Mouse (Mus musculus) T-helper 1 cell (primary cell): ENCODE data around the gene Syde2.
"Not testable (repeated sequence)": the region's sequence is repeated elsewhere in the genome, so short reads cannot be mapped to it uniquely, and the experiment has no call there.

Experiments used
- in situ Hi-C: fragments of 300-600 bp; cut with MboI, MseI; formaldehyde crosslinking; loops from one replicate; pipeline ENCODE4 v1.15.1; 2025; ENCODE audit warnings: high pct_unique_total_duplicates

Gene Syde2

DNA sequence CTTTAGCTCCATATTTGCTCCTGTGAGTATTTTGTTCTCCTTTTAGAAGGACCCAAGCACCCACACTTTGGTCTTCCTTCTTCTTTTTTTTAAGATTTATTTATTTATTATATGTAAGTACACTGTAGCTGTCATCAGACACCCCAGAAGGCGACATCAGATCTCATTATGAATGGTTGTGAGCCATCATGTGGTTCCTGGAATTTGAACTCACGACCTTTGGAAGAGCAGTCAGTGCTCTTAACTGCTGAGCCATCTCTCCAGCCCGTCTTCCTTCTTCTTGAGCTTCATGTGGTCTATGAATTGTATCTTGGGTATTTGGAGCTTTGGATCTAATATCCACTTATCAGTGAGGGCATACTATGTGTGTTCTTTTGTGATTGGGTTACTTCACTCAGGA lies 22.1 kb upstream of the Syde2 start:
- in situ Hi-C loops: loop anchor here (10.0 kb wide), 1 partner anchor 489 kb away; no protein-coding TSS in a partner anchor

DNA sequence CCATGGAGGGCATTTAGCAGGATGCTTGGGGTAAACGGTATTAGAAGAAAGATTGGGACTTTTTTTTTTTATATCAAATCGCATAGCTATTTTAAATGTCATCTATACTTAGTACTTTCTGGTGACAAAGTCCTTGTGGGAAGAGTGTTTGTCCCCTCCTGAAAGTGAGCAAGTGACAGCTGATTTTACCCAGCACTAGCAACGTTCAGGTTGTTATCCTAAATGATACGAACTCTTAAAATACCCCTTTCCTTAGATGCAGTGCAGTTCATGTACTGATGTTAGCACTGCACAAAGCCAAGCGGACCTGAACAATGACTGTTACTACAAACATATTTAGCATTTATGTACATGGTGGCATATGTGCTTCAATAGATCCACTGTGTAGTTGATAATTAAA lies 20.9 kb upstream of the Syde2 start:
- in situ Hi-C loops: loop anchor here (10.0 kb wide), 1 partner anchor 488 kb away; no protein-coding TSS in a partner anchor

DNA sequence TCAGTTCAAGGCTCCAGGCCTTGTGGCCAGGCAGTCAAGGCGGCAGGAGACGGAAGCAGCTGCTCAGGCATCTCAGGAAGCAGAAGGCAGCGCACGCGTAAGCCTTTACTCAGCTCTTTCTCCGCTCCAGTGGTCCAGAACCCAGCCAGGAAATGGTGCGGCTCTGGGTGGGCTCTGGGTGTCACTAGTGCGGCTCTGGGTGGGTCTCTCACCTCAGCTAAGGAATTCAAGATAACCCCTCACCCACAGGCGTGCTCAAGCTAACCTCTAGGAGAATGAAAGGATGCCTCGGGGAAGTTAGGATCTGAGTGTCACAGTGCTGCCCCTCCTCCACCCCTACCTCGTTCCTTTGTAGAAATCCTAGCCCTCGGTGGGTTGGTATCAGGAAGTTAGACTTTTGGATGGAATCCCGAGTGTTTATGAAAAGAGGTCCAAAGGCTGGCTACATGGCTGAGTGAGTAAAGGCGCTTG lies 18.6 kb upstream of the Syde2 start:
- in situ Hi-C loops: loop anchor here (10.0 kb wide), 1 partner anchor 486 kb away; no protein-coding TSS in a partner anchor

DNA sequence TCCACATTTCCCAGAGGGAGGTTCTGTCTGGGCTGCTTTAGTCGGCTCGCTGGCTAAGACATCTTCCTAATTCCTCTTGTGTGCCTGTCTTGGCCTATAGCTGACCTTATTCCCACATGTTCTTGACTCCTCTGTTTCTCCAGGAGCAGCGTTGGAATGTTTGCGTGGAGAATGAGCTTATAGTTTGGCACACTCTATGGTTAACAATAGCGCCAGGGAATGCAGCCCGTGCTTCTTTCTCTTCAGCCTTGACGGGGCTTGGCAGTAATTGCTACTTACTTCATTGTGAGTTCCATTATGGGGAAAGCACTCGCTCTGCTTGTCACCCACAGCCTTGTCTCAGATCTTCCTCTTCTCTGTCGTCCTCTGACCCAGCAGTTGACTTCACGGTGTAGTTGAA lies 16.2 kb upstream of the Syde2 start:
- in situ Hi-C loops: no loop called here

DNA sequence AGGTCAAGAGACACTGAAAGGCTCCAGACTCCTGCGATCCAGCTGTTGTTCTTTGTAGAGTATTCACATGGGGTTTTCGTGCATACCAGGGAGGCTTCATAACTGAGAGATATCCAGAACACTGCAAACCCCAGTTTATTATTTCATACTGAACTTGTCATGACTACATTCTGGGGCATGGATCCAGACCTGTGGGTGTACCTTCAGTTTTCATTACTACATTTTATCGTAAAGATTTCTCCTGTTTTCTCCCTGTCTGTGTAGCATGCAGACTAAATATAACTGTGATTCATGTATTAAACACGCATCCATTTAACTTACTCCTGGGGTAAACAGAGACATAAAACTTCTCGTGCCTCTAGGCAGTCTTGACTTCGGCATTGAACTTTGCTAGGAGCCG lies 12.7 kb upstream of the Syde2 start:
- in situ Hi-C loops: no loop called here

DNA sequence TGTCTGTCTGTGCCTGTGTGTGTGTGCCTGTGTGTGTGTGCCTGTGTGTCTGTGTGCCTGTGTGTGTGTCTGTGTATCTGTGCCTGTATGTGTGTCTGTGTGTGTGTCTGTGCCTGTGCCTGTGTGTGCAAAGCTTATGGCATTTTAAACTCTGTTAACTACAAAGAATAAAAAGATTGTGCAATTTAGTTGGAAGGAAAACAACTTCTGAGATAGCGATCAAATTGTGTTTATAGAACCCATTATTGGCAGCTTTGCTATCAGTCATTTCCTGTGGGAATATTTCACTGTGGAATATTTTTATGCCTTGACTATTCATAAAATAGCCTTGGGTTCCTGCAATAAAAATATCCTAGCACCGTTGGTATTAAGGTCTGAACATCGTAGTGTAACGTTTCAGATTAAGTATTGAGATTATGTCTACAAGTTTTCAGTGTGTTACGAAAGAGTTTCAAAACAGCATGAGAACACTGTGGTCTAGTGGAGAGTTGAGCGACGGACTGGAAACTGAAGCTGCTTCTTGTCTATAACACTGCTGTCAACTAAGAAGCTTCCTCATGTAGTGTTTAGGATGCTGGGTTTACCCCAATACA lies 2.2 kb upstream of the Syde2 start:
- in situ Hi-C loops: loop anchor here (5.0 kb wide), 1 partner anchor 33 kb away; no protein-coding TSS in a partner anchor

DNA sequence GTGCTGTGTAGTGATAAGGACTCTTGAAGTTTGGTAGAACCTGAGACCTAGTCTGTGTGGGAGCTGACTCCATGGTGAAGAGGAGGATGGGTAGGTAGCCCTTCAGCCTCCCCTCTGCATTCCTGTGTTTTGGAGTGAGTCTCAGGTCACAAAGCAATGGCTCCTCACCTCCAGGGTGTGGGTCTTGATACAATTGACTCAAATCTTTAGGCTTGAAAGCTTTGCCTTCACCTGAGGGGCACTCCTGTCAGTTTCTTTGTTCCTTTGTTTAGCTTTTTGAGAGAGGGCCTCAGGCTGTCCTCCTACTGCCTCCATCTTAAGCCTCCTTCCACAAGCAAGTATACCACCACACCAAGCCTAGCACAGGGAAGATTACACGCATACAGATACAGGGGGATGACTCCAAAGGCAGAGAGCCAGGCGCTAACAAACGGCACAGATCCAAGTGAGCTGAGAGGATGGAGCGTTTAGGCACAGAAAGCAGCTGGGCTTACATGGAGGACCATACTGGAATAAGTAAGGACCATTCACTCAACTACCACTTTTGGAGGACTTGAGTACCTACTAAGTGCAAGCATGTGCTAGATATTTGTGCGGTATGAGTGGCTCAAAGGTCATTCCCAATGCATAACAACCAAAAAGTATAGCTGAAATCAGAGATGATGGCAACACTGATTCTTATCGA lies 1.2 kb upstream of the Syde2 start:
- in situ Hi-C loops: loop anchor here (5.0 kb wide), 1 partner anchor 34 kb away; no protein-coding TSS in a partner anchor

DNA sequence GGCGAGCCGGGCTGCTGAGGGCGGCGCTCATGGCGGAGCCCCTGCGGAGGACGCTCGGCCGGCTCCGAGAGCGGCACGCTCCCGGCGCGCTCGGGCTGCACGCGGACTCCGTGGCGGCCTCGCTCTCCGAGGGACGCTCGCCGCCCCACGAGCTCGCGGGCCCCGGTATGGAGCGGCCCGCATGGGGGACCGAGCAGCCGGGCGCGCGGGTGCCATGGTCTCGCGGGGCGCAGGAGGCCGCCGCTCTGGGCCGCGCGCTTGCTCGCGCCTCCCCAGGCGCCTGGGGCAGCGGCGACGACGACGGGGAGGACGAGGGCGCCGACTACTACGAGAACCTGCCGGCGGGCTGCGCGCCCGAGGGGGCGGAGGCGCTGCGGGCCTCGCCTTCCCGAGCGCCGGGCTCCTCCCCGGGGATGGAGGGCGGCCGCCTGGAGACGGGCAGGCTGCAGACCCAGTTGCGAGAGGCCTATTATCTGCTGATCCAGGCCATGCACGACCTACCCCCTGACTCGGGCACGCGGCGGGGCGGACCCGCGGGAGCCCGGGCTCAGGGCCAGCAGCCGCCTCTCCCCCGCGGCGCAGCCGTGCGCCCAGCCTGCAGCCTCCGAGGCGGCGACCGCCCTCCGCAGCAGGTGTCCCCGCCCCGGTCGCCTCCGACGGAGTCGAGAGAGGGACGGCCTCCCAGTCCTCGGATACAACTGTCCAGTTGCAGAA lies 457 bp downstream of the Syde2 start:
- in situ Hi-C loops: loop anchor here (5.0 kb wide), 1 partner anchor 36 kb away; no protein-coding TSS in a partner anchor

DNA sequence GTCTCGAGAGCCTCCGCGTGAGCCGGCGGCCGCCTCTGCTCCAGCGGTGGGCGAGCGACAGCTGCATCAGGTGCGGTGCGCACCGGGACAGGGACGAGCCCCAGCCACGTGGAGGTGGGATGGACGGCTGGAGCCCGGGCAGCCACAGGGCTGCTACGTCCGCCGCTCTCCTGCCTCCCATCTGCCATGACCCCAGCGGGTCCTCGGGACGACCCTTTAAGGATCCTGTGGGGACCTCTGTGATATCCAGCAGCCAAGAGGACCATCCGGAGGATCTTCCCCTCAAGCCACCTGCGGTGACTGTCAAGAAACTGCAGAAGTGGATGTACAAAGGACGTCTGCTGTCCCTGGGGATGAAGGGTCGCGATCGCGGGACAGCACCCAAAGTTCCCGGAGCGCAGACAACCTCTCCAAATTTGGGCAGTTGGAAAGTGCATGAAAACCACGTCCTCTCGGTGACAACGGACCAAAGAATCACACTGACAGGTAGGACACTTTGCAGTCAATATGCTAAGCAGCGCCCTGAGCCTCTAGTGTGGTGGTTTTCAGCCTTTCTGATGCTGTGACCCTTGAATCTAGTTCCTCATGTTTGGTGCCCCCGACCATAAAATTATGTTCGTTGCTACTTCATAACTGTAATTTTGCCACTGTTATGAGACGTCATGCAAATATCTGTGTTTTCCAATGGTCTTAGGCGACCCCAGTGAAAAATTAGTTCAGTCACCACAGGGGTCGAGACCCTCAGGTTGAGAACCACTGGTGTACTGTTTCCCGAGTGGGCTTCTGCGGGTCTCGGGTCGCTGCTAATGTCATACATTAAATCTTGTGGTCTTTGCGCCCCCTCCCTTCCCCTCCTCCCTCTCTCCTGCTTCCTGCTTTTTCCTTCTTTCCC lies 1.3 kb downstream of the Syde2 start:
- in situ Hi-C loops: loop anchor here (5.0 kb wide), 1 partner anchor 37 kb away; no protein-coding TSS in a partner anchor

DNA sequence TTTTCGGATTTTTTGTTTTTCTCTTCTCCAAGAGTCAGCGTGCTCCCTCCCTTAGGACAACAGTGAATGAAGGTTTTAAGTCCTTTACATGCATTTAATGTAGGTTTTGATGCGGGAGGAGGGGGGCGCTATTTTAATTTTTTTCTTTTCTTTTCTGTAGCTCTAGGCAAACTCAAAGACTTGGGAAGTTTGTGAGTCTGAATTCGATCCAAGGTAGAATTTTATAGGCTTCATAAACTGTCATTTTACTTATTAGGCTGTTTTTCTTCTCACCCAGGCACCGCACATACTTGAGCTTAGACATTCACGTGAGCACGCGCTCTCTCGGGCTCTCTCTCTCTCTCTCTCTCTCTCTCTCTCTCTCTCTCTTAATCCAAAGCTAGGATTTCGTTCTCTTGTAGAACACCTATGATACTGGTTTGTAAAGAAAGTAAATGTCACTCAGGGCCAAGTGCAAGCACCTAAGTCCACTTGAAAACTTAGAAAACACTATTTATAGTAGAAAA lies 2.0 kb downstream of the Syde2 start:
- in situ Hi-C loops: loop anchor here (5.0 kb wide), 1 partner anchor 37 kb away; no protein-coding TSS in a partner anchor

DNA sequence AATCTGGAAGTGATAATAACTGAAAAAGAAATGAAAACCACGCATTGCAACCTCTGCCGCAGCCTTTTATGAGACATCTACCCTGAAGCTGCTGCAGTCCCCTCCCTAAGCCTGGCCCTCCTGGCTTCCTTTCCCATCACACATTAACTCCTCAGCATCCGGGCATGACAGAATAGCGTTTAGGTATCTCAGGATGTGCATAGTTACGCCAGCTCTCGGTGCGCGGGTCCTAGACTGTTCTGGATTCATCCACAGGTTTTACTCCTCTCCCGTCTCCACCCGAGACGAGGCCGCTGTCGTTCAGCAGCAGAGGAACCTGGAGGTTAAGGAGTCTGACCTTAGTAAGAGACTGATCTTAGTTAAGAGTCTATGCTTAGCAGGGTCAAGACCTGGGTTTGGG lies 3.5 kb downstream of the Syde2 start:
- in situ Hi-C loops: no loop called here

DNA sequence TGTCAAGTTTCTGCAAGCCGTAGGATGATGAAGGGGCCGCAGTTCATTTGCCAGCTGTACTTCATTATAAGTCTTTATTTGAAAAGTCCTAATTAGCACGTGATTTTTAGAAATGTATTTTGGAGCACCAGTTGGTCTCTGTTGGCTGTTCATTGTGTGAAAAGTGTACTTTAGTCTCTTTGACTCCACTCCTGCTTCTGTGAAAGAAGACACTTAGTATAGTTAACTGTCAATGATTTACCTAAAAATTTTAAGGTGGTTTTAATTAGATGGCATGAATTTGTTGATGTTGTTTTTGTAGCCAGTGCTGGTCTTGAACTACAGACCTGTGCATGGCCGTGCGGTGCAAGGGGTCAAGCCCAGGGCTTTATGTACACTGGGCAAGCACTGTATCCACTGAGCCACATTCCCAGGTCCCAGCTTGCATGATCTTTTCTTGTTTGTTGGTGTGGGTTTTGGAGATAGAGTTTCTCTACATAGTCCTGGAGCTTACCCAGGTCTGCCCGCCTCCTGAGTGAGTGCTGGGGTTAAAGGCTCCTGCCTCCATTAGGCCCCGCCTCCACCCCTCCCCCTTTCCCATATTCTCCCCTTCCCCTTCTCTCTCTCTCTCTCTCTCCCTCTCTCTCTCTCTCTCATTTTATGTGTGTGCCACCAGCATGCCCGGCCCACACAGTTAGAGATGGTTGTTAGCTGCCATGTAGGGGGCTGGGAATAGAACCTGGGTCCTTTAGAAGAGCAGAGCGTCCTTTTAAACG lies 4.5 kb downstream of the Syde2 start:
- in situ Hi-C loops: no loop called here

DNA sequence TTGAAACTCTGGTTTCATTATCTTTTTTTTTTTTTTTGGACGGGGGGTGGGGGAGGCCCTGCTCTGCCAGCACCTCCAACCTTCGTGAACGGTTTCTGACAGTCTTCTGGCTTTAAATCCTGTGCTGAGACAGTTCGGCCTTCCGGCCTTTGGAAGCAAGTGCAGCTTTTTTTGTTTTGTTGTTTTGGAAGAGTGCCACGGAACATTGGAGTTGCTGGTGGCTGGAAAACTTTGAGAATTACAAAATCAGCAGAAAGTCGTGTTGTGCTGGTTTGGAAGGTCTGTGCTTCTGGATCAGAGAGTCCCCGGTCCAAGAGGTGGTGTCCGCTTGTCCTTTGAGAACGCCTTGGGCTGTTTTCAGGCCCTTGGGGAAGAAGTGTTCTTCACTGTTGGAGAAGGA lies 5.1 kb downstream of the Syde2 start:
- in situ Hi-C loops: no loop called here

DNA sequence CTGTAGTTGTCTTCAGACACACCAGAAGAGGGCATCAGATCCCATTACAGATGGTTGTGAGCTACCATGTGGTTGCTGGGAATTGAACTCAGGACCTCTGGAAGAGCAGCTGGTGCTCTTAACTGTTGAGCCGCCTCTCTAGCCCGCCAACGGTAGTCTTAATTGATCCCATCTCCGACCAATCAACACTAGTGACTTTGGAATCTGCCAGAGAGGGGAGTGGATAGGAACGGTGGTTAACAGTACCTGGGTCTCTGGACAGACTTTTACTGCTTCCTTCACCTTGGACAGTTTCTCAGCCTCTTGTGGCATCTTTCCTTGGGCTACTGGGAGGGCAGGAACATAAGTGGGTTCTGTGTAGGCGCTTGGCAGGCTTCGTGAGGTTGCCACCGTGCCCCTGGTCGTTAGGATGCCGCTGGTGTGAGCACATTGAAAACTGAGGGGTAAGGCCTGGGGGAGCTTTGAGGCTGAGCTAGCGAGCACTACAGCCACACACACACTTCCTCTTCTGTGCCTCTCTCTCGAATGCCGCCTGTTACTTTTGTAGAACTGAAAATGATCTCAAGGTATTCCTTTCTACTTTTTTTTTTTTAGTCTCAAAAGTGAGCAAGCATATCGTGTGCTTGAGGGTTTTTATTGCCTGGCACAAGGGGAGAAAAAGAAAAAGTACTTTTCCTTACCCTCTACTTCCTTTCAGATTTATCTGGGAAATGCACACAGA lies 6.0 kb downstream of the Syde2 start:
- in situ Hi-C loops: no loop called here

DNA sequence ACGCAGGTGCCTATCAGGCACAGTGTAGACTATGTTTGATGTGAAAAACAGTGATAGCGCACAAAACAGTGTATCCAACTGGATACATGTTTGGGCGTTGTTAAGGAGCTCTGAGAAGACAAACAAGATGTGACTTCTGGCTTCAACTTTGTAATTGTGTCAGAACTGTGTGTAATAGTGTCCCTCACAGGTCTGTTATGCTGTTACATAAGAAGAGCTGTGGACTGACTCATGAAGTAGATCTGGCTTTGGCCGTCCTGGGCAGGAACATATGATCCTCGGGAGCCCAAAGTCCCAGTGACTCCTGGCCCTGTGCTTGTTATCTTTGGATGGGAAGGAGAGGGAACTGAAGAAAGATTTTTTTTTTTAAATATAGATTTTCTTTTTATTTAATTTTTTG lies 7.8 kb downstream of the Syde2 start:
- in situ Hi-C loops: no loop called here

DNA sequence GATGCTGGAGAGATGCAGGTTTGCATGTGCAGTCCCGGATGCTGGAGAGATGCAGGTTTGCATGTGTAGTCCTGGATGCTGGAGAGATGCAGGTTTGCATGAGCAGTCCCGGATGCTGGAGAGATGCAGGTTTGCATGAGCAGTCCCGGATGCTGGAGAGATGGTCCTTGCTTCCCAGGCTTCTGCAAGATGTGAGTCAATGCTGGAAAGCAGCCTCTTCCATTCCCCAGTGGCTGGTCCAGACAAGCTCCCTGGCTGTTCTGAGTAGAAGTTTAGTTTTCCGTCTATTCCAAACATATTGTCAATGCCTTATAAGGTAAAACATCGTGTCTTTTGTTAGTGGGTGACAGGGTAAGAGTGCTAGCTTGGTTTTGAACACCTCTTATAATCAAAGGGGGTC lies 8.9 kb downstream of the Syde2 start:
- in situ Hi-C loops: not testable (repeated sequence)

DNA sequence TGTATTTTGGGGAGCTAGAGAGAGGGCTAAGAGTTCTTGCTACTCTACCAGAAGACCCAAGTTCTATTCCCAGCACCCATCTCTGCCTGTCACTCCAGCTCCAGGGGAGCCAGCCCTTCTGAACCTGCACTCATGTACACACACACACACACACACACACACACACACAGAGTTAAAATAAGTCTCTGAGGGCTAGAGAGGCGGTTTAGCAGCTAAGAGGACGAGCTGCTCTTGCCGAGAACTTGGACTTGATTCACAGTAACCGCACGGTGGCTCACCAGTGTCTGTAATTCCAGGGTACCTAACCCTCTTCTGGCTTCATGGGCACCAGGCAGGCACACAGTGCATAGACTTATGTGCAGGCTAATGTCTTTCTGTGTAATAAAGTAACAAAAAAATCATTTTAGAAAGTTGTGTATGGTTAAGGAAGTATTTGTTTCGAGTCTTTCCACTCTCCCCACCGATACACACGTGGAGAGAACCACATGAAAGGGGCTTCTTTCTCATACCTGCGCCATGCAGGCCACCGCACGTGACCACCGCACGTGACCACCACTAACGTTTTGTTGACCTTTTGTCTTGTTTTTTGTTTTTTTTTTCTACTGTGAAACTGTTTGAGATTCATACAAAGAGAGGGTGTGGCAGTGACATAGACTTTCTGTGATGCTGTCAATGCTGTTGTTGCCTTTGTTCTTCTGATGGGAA lies 16.8 kb downstream of the Syde2 start:
- in situ Hi-C loops: no loop called here

DNA sequence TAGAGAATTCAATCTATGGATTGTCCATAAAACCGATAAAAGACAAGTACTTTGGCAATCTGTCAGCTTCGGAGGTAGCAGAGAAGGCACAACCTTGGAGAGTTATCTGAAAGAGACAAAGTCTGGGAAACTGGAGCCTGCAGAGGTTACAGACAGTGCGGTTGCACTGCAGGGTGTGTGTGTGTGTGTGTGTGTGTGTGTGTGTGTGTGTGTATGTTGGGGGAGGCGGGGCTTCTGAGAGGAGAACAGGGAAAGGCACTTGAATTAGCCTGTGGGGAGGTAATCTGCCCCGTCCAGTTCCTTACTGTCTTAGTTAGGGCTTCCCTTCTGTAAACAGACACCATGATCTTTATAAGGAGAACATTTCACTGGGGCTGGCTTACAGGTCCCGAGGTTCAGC lies 20.2 kb downstream of the Syde2 start:
- in situ Hi-C loops: no loop called here
